Mouse (Mus musculus) layer of hippocampus, postnatal 10 days (tissue): Measurements from ENCODE around the gene Degs1. TPM values are rescaled to one million over a fixed set of nuclear protein-coding genes. Genes with fewer than 3 reads are reported as not detected.
A peak's percentile ranks its signal among the peaks of the same experiment; 100 is the strongest.

Experiments
- DNase-seq, 2 experiments: peaks; one replicate each; pipeline ENCODE4 v3.0.0; 2021; ENCODE audit warnings: low spot score in 2 of 2
- total RNA-seq, 2 experiments: library from RNA; stranded (reverse); gene quantifications; 2 replicates each; pipeline ENCODE4 v1.2.3; 2021

The Degs1 gene
- total RNA-seq, 2 experiments from 2014 or later: 65.5 to 75.3 TPM

DNA sequence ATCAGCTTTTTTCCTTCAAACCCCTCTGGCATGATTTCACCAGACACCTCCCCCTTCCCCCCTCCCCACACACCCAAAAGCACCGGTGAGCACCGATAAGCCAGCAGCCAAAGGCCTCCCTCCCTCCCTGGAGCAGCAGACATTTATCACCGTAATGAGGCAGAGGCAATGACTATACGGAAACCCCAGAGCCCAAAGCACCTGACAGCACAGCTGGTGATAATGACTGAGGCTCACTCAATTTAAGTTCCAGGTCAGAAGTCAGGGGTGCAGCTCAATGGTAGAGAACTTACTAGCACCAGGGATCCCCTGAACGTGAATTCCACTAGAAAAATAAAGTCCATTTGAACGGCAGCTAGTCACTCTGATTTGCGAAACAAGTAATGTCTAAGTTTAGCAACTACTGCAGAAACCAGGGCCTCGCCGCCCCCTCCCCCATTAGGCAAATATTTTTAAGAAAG is 1.3 kb downstream of the Degs1 start:
- no peak for DNase-seq

DNA sequence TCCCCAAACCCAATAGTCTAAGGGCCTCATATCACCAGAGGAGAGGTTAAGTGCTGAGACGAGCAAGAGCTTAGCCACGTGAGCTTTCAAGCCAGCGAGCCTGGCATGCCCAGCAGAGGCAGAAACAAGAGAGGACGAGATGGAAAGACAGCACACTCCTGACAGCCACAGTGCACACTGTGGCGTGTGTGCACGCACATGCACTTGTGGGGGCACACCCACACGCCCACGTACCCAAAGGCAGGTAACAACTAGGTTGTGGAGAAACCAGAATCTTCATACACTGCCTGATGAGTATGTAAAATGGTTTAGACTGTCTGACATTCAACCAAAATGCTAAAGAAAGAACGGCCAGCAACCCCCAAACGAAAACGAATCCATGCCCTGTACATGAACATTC is 2.0 kb downstream of the Degs1 start:
- DNase-seq: no peak

DNA sequence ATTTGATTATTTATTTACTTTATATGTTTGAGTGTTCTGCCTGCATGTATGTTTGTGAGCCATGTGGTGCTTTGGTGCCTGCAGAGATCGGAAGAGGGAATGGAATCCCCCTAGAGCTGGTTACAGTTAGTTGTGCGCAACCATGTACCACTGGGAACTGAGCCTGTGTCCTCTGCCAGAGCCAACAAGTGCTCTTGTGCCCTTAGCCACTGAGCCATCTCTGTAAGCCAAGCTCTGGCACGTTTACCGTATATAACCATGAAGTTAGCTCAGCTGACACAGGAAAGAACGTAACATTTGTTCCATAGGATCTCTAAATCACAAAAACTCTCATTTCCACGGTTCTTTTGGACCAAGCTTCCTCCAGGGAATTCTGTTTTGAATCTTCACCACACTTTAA is 2.6 kb downstream of the Degs1 start:
- no peak for DNase-seq

DNA sequence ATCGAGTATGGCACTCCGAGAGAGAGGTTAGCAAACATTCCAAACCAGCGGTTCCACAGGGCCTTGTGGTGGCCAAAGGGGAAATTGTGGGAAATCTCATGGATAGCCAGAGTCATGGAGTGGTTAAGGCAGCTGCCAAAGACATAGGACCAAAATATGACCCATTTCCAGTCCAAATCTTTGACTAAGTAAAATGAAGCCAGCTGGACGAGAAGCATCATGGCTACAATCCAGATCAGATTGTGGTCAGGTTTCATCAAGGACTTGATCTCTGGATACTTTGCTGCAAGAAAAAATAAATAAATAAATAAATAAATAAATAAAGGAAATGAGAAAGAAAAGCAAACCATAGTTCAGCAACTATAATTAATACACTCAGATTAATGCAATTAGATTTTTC is 3.2 kb downstream of the Degs1 start:
- DNase-seq: no peak

DNA sequence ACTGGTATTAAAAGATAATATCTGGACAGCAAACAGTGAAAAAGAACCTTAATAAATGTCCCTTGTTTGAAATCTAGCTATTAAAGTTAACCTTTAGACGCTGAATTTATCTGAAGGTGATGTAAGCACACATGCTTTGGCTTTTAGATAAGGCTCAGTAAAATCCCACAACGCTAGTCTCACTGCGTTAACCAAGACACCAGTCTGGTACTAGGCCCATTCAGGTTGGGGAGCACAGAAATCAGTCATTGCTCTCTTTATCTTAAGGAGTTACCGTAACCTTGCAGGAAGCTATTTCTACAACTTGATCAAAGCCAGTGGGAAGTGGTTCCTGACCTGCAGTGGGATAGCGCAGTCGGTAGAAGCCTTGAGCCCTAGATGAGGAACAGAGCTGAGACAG is 7.5 kb downstream of the Degs1 start:
- no peak for DNase-seq

DNA sequence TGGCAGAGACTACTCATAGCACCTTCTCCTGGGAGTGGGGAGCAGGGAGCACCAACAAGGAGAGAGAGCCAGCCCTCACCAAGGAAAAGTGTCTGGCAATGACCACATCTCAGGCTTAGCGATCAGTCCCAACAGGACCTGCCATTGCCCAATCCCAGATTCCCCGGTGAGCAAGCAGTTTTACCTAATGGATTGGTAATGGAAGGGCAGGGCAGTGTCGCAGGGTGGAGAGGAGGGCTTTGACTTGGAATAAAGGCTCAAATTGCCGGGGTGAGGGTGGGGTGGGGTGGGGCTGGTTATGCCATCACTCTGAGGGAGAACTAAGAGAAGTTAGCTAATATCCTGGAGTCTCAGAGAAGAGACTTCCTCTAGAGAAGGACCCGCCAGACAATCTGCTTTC is 11.0 kb downstream of the Degs1 start:
- DNase-seq: no peak

DNA sequence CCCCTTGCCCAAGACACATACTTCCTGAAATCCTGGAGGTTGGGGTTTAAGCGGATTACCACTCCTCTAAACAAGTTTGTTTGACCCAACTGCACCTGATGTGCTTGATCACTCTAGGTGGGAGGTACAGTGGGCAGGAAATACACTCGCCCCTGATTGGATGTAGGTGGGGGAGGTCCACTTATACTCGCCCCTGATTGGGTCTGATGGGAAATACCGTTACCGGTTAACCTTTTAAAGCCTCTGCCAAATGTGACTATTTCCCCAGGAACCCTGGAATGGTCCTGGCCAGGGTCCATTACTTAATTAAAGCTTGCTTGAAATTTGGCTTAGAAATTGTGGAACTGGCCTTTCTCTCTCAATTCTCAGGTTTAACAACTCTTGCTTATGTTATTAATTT is 11.5 kb downstream of the Degs1 start:
- no peak for DNase-seq

DNA sequence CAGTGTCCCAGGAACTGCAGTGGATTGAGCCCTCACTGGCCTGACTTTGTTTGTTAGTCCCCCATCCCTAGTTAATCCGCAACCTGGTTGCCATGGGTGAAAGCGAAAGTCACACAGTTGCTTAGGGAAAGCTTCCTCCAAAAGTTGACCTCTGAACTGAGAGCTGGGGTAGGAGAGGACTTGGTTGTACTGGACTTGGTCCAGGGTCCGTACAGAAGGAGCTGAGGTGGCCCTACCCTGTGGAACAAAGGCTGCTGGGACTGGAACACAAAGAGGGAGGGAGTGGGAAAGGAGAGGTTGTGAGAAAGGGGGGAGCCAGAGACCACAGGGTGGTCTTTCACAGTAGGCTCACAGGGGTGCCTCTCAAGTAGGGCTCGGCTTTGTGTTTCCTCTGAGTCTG is 14.3 kb downstream of the Degs1 start:
- no peak for DNase-seq

DNA sequence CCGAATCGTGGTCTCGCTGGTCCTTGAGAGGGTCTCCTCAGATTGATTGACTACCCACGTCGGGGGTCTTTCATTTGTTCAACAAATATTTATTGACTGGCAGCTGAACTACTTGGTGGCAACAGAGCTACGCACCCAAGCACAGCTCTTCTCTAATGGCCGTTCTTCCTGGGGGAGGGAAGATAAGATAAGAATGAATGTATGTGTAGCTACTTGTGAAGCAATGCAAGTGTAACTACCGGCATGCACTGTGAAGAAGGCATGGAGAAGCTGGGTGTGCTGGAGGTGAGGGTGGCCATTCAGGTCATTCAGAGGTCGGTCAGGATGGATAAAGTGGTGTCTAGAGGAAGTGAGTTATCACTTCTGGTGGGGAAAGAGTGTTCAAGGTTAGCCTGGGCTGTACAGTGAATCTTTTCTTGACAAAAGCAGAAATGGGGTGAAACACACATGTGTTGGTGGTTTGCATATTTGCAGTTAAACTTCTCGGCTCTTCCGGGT is 16.5 kb downstream of the Degs1 start:
- no peak for DNase-seq

DNA sequence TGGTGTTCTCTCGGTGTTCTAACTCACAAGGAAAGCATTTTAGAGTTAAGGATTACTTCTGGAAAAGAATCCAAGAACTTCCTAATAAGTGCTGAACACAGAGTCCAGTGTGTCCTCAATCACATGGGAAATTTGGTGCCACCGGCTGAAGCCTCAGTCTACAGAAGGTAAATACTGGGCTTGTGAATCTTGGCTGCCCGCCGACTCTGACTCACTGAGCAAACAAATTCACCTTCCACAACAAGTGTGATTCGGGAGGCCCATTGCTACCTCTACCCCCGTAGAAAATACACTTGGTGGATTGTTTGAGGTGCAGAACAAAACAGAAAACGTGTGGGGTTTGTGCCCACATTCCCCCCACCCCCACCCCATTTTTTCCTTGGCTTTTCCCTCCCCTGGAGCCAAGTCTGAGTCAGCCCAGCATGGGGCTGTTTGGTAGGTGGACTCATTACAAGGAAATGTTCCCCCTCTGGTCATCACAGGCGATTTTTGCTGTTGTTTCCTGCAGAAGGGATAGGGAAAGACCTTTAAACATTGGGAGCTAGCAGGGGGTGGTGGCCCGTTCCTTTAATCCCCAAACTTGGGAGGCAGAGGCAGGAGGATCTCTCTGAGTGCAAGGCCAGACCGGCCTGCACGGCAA is 26.4 kb downstream of the Degs1 start:
- DNase-seq: no peak

DNA sequence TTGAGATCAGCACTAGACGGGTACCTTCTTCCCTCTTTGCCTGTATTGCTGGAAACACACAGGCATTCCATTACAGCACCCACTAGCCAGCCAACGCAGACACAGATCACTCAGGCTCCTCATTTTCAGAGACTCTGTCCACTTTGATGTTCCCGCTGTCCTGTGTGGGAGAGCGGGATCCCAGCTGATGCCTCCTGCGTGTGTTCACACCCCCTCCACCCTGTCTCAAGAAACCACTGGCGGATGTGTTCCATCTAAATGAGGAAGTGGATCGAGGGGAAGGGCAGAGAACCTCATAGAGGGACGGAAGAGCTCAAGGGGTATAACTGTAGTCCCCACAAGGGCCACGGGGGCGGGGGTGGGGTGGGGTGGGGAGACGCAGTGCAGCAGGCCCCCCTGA is 27.6 kb downstream of the Degs1 start:
- DNase-seq: no peak

DNA sequence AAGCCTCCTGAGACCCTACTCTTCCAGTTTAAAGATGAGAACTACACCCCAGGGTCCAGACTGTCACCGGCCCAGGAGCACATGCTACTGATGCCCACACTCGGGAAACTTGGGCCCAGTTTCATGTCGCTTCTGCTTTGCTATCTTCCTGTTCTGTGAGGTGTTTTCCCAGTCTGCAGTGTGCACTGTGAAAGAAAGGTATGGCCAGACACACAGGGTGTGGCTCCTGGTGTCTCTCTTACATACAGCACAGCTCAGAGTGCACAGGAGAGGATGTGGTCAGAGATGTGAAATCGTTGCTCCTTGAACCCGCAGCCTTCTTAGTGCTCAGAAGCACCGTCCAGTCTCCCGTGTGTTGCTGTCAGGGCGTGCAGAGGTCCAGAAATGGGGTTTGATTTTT is 28.0 kb downstream of the Degs1 start:
- DNase-seq: no peak

DNA sequence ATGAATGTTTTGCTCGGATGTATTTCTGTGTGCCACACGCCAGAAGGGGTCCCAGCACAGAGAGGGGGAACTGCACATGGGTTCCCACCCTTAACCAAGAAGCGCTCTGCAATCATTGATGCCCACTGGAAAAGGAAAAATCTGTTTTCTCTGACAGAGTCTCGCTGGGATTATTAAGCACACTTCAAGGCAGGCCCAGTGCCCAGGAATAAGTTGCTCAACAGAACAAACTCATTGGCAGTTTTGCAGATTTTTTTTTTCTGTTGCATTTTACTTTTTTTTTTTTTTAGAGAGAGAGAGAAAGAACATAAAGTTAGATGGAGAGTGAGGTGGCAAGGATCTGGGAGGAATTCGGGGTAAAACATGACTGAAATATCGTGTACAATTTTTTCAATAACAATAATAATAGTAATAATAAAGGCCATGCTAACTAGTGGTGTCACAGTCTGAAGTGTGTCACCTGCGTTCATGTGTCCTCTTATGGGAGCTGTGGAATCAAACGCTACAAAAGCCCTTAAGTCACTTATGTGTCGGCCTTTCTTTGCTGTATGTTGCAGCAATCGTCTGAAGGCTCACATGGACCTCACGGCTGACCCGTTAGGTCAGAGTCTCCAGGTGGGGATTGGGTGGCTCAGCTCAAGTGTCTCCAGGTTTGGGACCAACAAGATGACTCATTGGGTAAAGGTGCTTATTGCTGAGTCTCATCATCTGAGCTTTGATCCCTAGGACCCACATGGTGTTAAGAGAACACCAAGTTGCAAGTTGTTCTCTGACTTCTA is 28.7 kb downstream of the Degs1 start:
- no peak for DNase-seq

DNA sequence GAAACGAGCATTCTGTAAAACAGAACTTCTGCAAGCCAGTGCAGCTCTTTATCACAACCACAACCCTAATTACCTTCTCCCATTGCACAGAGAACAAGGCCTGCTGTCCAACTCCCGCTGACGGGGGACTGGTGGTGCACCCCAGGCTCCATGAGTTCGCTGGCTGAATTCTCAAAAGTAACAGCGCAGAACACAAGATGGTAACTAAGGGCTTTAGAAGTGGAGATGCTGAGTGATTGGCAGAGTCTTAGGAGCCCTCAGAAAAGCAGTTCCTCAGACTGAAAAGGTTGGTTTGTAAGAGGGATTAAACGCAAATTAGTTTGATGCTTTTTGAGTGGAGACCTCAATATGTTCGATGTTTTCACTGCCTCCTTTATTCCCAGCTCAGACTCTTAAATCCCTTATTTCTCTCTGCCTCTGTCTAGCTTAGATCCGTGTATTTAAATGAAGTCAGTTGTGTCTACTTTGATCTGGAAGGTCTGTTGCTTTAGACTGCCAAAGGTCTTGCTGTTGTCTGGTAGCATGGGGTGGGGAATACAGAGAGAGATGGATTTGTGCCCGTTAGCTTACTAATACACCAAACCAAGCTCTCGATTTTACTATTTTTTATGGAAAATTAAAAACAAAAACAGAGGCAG is 30.0 kb downstream of the Degs1 start:
- no peak for DNase-seq

DNA sequence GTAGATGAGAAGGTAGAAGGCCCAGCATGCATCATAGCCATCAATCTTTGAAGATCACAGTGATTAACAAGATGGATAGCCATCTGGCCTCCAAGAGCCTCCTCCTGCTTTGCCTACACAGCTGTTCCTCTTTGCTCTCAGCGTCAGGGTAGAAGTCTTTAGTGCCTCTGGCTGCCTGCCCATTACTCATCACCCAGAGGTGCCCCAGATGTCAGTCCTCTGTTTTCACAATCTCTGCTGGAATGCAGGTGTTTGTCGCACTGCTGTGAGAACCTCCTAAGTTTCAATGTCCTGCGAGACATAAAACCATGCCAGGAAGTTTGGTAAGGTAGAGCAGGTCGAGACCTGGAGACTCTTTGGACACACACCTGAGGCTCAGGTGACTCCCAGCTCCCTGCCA is 31.9 kb downstream of the Degs1 start:
- DNase-seq: no peak

DNA sequence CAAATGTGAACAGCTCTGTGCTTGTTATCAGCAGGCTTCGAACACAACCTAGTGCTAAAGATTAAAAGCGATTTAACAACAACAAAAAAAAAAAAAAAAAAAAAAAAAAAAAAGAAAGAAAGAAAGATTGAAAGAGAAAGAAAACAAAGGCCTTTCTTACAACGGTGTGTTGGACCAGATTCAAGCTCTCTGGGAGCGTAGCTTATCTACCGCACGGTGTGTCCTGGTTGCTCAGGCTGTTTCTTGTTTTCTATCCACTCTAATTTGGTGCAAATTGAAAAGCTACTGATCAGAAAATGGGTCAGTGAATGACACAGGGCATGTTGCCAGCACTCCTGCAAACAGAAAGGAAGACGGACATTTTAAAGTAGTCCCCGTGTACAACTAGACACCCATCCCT is 33.3 kb downstream of the Degs1 start:
- no peak for DNase-seq

DNA sequence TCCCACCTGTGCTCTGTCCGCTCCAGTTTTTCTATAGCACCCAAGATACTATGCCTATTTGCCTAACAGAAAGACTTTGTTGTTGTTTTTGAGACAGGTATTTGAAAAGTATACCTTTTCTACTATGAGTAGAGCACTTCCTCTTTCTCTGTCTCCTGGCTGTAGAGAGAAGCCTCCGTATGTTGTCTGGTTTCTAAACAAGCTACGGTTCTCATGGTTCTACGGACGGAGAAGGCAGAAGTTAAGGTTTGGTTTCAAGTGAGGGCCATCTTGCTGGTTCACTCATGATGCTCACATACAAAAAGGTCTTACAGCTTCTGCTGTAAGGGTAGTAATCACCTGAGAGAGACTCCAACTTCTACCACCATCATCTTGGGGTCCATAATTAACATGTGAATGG is 37.6 kb downstream of the Degs1 start:
- no peak for DNase-seq

DNA sequence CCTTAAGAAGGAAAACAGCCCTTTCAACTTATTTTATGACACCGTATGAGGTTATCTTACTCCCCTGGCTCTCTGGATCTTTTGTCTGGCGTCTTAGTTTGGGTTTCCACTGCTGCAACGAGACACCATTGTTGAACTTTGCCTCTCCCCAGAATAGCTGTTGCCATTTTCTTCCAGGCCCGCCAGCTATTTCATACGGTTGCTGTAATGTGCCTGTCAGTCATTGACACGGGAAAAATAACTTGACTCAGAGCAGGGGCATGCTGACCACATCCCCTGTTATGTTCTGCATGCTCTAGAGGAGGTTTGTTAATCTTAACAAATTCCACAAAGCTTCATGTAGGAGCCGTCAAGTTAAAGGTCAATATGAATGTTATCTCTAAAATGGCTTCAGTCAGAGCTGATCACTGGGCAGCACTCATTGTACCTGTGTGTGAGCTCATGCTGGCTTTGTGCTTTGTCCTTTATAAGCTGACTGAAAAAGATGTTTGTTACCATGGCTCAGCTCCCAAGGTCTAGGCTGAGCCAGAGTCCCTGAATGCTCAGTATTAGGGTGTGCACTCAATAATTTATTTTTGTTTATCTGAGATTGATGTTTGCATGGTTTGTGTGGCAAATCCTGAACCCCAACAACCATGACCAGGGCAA is 44.4 kb downstream of the Degs1 start:
- no peak for DNase-seq

DNA sequence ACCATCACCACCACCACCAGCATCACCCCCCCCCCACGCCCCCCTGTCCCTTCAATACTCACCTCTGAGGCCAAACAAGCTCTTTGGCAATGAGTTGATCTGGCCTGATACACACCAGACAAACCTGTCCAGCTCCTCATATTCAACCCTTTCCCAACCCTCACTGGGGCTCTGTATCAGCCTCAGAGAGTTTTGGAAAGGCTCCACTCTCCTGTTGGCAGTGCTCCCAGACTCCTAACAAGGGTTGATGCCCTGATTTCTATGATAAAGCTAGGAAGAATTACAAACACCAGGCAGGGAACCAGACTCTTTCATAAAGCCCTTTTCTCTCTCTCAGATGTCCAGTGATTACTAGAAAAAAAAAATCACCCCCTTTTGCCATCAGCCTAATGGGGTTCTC is 45.2 kb downstream of the Degs1 start:
- peak; percentile 51 to 65 for DNase-seq

DNA sequence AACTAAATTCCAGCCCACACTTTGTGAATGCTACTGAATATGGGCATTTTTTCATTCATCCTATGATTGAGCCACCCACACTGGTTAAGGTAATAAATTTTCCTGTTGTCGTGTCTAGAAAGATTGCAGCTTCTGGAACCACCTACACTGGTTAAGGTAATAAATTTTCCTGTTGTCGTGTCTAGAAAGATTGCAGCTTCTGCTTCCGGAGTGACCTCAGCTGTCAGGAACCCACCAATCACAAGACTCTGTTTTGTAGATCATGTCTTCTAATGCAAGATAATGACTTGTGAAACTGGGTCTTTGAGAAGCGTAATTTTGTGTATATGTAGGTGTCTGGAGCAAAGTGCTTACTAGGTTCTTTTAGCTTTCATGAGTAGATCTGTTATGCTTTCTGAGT is 47.4 kb downstream of the Degs1 start:
- no peak for DNase-seq

DNA sequence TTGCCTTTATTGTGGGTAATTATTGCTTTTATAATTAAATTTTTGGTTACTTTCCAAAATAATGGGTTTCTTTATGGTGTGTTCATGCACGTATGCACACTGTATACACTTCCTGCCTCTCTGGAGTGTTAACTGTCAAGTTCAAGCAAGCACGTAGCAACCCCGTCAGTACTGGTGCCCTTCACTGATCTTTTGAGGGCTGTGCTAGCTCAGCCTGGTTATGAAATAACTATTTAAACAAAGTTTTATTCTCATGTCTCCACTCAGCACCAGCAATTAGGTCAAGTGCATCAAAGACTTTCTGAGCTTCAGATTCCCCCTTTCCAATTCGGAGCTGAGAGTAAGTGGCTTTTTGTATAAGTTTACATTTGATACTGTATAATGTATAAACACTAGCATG is 53.2 kb downstream of the Degs1 start:
- DNase-seq: no peak
